In the genomic region with DNA sequence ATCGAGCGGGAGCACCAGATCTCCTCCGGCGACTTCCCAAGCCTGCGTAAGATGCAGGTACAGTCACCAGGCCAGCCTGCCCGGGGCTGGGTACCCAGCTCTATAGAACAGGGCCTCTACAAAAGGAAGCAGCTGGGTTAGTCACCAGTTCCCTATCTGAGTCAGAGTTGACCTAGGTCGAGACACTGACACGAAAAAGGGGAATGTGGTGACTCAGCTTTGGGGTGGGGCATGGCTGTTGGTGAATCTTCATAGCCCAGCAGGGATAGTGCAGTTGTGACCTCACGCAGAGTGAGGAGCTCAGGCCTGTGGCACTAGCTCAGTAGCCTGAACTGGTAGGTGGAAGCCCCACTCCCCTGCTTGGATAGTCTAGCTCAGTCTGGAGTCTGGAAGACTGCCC, we compare ENCODE assay signal across 8 mouse cellular contexts. TPM values are rescaled to one million over a fixed set of nuclear protein-coding genes. Genes with fewer than 3 reads are reported as not detected.
DNase-seq lines count a peak whose midpoint lies in the region; ATAC-seq and TF ChIP-seq lines count a peak whose summit lies in the region.

No protein-coding gene starts in this region.

- no peak overlapping the region for H3K9ac ChIP-seq in heart, postnatal 0 days (replicated peaks; ENCODE audit: low read depth, low read length)
- no peak overlapping the region for H3K9ac ChIP-seq in forebrain, embryonic 13.5 days

- peaks cover 66% of the 10 kb centered on the region for H3K36me3 ChIP-seq in heart, postnatal 0 days (replicated peaks; ENCODE audit: control insufficient read depth, insufficient read depth, low read length)
- H3K36me3 ChIP-seq in forebrain, embryonic 13.5 days (ENCODE audit: poor library complexity, severe bottlenecking), result peaks cover 83% of the 10 kb centered on the region

- no peak overlapping the region for H3K4me2 ChIP-seq in heart, postnatal 0 days (ENCODE audit: low read depth, low read length)
- H3K4me2 ChIP-seq in forebrain, embryonic 13.5 days, result no peak overlapping the region

- ATAC-seq in heart, postnatal 0 days (ENCODE audit: insufficient read depth, low read depth), result no peak
- no peak for ATAC-seq in forebrain, embryonic 13.5 days

- peak; percentile 47 to 59 for DNase-seq in kidney, adult 8-10 months
- DNase-seq in kidney, postnatal 4 days, result no peak
- DNase-seq in adrenal gland, adult 8-10 months, result peak; percentile 91
- no peak for DNase-seq in heart, postnatal 0 days (ENCODE audit: low spot score)
- DNase-seq in monocyte, adult 2 months (ENCODE audit: low read depth in 1 of 2, low spot score in 2 of 2), result peak; percentile 86 to 91
- no peak for DNase-seq in embryo, embryonic 10 days (ENCODE audit: low spot score)
- DNase-seq in cerebellum, postnatal 25 days, result no peak

- no peaks in the 10 kb centered on the region for H3K27me3 ChIP-seq in heart, postnatal 0 days (ENCODE audit: control insufficient read depth, insufficient read depth, low read length)
- no peaks in the 10 kb centered on the region for H3K27me3 ChIP-seq in forebrain, embryonic 13.5 days

- peak overlapping the region; percentile 34; the same call in 1 of the 2 replicates for H3K27ac ChIP-seq in heart, postnatal 0 days (ENCODE audit: low read depth)
- H3K27ac ChIP-seq in forebrain, embryonic 13.5 days, result no peak overlapping the region

- no peak overlapping the region for H3K4me3 ChIP-seq in heart, postnatal 0 days (ENCODE audit: low read depth, low read length)
- H3K4me3 ChIP-seq in forebrain, embryonic 13.5 days, result no peak overlapping the region

- peaks cover 11% of the 10 kb centered on the region; the same call in 1 of the 2 replicates for H3K4me1 ChIP-seq in heart, postnatal 0 days (ENCODE audit: control insufficient read depth, insufficient read depth)
- H3K4me1 ChIP-seq in forebrain, embryonic 13.5 days, result no peaks in the 10 kb centered on the region

- TF ChIP-seq EP300 in heart, postnatal 0 days (IDR thresholded peaks at IDR 0.05; ENCODE audit: low read depth), result no peak

- TF ChIP-seq CTCF in heart, postnatal 0 days (IDR thresholded peaks at IDR 0.05; ENCODE audit: low read depth), result no peak

- no peaks in the 10 kb centered on the region for H3K9me3 ChIP-seq in heart, postnatal 0 days (replicated peaks; ENCODE audit: control insufficient read depth, low read length)
- no peaks in the 10 kb centered on the region for H3K9me3 ChIP-seq in forebrain, embryonic 13.5 days (replicated peaks)

- WGBS in heart, postnatal 0 days, result 72% methylated on average over 9 of the region's 9 CpGs
- WGBS in forebrain, embryonic 13.5 days, result 93% methylated on average over 9 of the region's 9 CpGs

RNA-seq across cellular contexts. Expression of a gene that starts 8.6 kb away (rescaled TPM):
- 10 to 100 TPM; 24.4 to 45.7 (median 38.4) TPM for total RNA-seq in adrenal gland, adult 8-10 months (2022)
- 4.8 and 9.5 TPM in 2 replicates for total RNA-seq in heart, postnatal 0 days (2014; rRNA removed; ENCODE audit: low replicate concordance)
- 0.49 and 0.51 TPM in 2 replicates for polyA plus RNA-seq in heart, postnatal 0 days (2015; fragmentation: Nextera tagmentation; extraction: Ambion mirVana)
- polyA plus RNA-seq in forebrain, embryonic 13.5 days (2015; fragmentation: Nextera tagmentation; extraction: Ambion mirVana), result 0.22 and 0.39 TPM in 2 replicates

RNA-seq across cellular contexts. Expression of a gene that starts 21.1 kb away (rescaled TPM):
- total RNA-seq in adrenal gland, adult 8-10 months (2022), result 100 to 1,000 TPM in 3 of 4 experiments, 10 to 100 TPM in 1; 90.8 to 130 (median 118) TPM
- 127 and 200 TPM in 2 replicates for total RNA-seq in heart, postnatal 0 days (2014; rRNA removed; ENCODE audit: low replicate concordance)
- 56.4 and 60.3 TPM in 2 replicates for polyA plus RNA-seq in heart, postnatal 0 days (2015; fragmentation: Nextera tagmentation; extraction: Ambion mirVana)
- 74.3 and 75.6 TPM in 2 replicates for polyA plus RNA-seq in forebrain, embryonic 13.5 days (2015; fragmentation: Nextera tagmentation; extraction: Ambion mirVana)

RNA-seq across cellular contexts. Expression of a gene that starts 37.1 kb away (rescaled TPM):
- total RNA-seq in adrenal gland, adult 8-10 months (2022), result 10 to 100 TPM; 53.4 to 67.8 (median 64.5) TPM
- 20.6 and 46.5 TPM in 2 replicates for total RNA-seq in heart, postnatal 0 days (2014; rRNA removed; ENCODE audit: low replicate concordance)
- 20.1 and 20.3 TPM in 2 replicates for polyA plus RNA-seq in heart, postnatal 0 days (2015; fragmentation: Nextera tagmentation; extraction: Ambion mirVana)
- 83.8 and 92.4 TPM in 2 replicates for polyA plus RNA-seq in forebrain, embryonic 13.5 days (2015; fragmentation: Nextera tagmentation; extraction: Ambion mirVana)

RNA-seq across cellular contexts. Expression of a gene that starts 43.3 kb away (rescaled TPM):
- 10 to 100 TPM; 40.6 to 81.6 (median 61.5) TPM for total RNA-seq in adrenal gland, adult 8-10 months (2022)
- 48.4 and 59.1 TPM in 2 replicates for total RNA-seq in heart, postnatal 0 days (2014; rRNA removed; ENCODE audit: low replicate concordance)
- 9.6 and 10.1 TPM in 2 replicates for polyA plus RNA-seq in heart, postnatal 0 days (2015; fragmentation: Nextera tagmentation; extraction: Ambion mirVana)
- 11.3 and 15.4 TPM in 2 replicates for polyA plus RNA-seq in forebrain, embryonic 13.5 days (2015; fragmentation: Nextera tagmentation; extraction: Ambion mirVana)

RNA-seq across cellular contexts. Expression of a gene that starts 56.2 kb away (rescaled TPM):
- 10 to 100 TPM; 38.6 to 57.9 (median 48.3) TPM for total RNA-seq in adrenal gland, adult 8-10 months (2022)
- 18.9 and 24.5 TPM in 2 replicates for total RNA-seq in heart, postnatal 0 days (2014; rRNA removed; ENCODE audit: low replicate concordance)
- 4.7 and 5.6 TPM in 2 replicates for polyA plus RNA-seq in heart, postnatal 0 days (2015; fragmentation: Nextera tagmentation; extraction: Ambion mirVana)
- 8.9 and 9.7 TPM in 2 replicates for polyA plus RNA-seq in forebrain, embryonic 13.5 days (2015; fragmentation: Nextera tagmentation; extraction: Ambion mirVana)

Comparison
In these comparisons a context has a peak if more than half of its experiments do, and no peak if none do; other contexts are left out.
1. DNase-seq: peak in kidney, adult 8-10 months (2 of 2), adrenal gland, adult 8-10 months (single experiment) and monocyte, adult 2 months (2 of 2); none in kidney, postnatal 4 days (0 of 2), heart, postnatal 0 days (single experiment), embryo, embryonic 10 days (single experiment) and cerebellum, postnatal 25 days (0 of 2).